Mouse (Mus musculus) forebrain, embryonic 12.5 days (tissue): ENCODE measurements at regions not wholly inside any gene's neighbourhood (a gene's known extent, or its start where the extent isn't known, plus 50 kb on each side); places are given as distances from the start of the nearest gene placed in this dataset.

Experiments
- ATAC-seq: fragments of 200-750 bp; cut with Nextera tagmentation; 2 replicates; pipeline ENCODE4 v1.8.0; 2017; ENCODE audit warnings: moderate TSS enrichment; ENCODE audit not compliant: low FRiP score
- H3K27ac ChIP-seq: fragments of 300-500 bp; sonication (generic); 2 replicates; pipeline ENCODE4 v1.5.1; 2016; ENCODE audit warnings: mild to moderate bottlenecking
- H3K27me3 ChIP-seq: fragments of 300-500 bp; sonication (generic); 2 replicates; pipeline ENCODE4 v1.6.1; 2016; ENCODE audit warnings: mild to moderate bottlenecking
- H3K36me3 ChIP-seq: fragments of 300-500 bp; sonication (generic); replicated peaks from 2 replicates; pipeline ENCODE4 v1.6.1; 2016; ENCODE audit warnings: mild to moderate bottlenecking
- H3K4me1 ChIP-seq: fragments of 300-500 bp; sonication (generic); 2 replicates; pipeline ENCODE4 v1.6.1; 2016
- H3K4me2 ChIP-seq: fragments of 300-500 bp; sonication (generic); 2 replicates; pipeline ENCODE4 v1.6.1; 2016; ENCODE audit warnings: mild to moderate bottlenecking, moderate library complexity
- H3K4me3 ChIP-seq: fragments of 300-500 bp; sonication (generic); replicated peaks from 2 replicates; pipeline ENCODE4 v1.5.1; 2016; ENCODE audit warnings: mild to moderate bottlenecking
- H3K9ac ChIP-seq: fragments of 300-500 bp; sonication (generic); 2 replicates; pipeline ENCODE4 v1.6.1; 2016; ENCODE audit warnings: mild to moderate bottlenecking
- H3K9me3 ChIP-seq: fragments of 300-500 bp; sonication (generic); 2 replicates; pipeline ENCODE4 v1.6.1; 2016
- WGBS: fragments of 180-500 bp; shearing (Covaris S2); methylation state at CpG from one replicate; pipeline ENCODE4 v1.1.7; 2016; 5-methylcytosine and 5-hydroxymethylcytosine counted together

GRCm38 (mm10) chrX:167031543-167031942, 177.6 kb downstream of the Tmsb4x start:
- Histone ChIP-seq H3K9me3 (no peaks in the 10 kb centered on the region), H3K27me3 (peaks cover 47% of the 10 kb centered on the region), H3K36me3 (no peaks in the 10 kb centered on the region), H3K9ac (no peak overlapping the region), H3K4me3 (no peak overlapping the region), H3K27ac (no peak overlapping the region), H3K4me2 (no peak overlapping the region), H3K4me1 (no peaks in the 10 kb centered on the region)
- 79% methylated on average over 2 of the region's 2 CpGs for WGBS
- ATAC-seq = no peak

- ATAC-seq = no peak
- Histone ChIP-seq H3K27ac (no peak overlapping the region), H3K27me3 (peaks cover 35% of the 10 kb centered on the region), H3K9me3 (no peaks in the 10 kb centered on the region), H3K9ac (no peak overlapping the region), H3K4me3 (no peak overlapping the region), H3K4me1 (no peaks in the 10 kb centered on the region), H3K36me3 (no peaks in the 10 kb centered on the region), H3K4me2 (no peak overlapping the region)
- 80% methylated on average over 2 of the region's 2 CpGs for WGBS
These were observed 193.5 kb downstream of the Tmsb4x start for GRCm38 (mm10) chrX:167015602-167016001.

GRCm38 (mm10) chrX:167014322-167014721, 194.8 kb downstream of the Tmsb4x start:
- Histone ChIP-seq H3K4me1 (no peaks in the 10 kb centered on the region), H3K27ac (no peak overlapping the region), H3K4me3 (no peak overlapping the region), H3K9ac (no peak overlapping the region), H3K27me3 (peaks cover 30% of the 10 kb centered on the region), H3K4me2 (no peak overlapping the region), H3K36me3 (no peaks in the 10 kb centered on the region), H3K9me3 (no peaks in the 10 kb centered on the region)
- no peak for ATAC-seq
- WGBS = 79% methylated on average over 2 of the region's 2 CpGs

- no peaks in the 10 kb centered on the region for H3K9me3 ChIP-seq
- peaks cover 23% of the 10 kb centered on the region for H3K27me3 ChIP-seq
- no peaks in the 10 kb centered on the region for H3K36me3 ChIP-seq
- H3K4me3 ChIP-seq = no peak overlapping the region
- WGBS = 83% methylated on average over 4 of the region's 4 CpGs
- ATAC-seq = no peak
- no peak overlapping the region for H3K27ac ChIP-seq
- no peak overlapping the region for H3K9ac ChIP-seq
- H3K4me1 ChIP-seq = no peaks in the 10 kb centered on the region
- H3K4me2 ChIP-seq = no peak overlapping the region
These were observed 196.2 kb downstream of the Tmsb4x start for GRCm38 (mm10) chrX:167012891-167013290.

GRCm38 (mm10) chrX:167011977-167012542, 197.1 kb downstream of the Tmsb4x start:
- Histone ChIP-seq H3K27me3 (peaks cover 22% of the 10 kb centered on the region), H3K36me3 (no peaks in the 10 kb centered on the region), H3K27ac (no peak overlapping the region), H3K9ac (no peak overlapping the region), H3K4me2 (no peak overlapping the region), H3K4me1 (no peaks in the 10 kb centered on the region), H3K9me3 (no peaks in the 10 kb centered on the region), H3K4me3 (no peak overlapping the region)
- ATAC-seq = no peak
- WGBS = 64% methylated on average over 1 of the region's 1 CpGs

- Histone ChIP-seq H3K4me2 (no peak overlapping the region), H3K27me3 (peaks cover 32% of the 10 kb centered on the region), H3K9me3 (no peaks in the 10 kb centered on the region), H3K4me3 (no peak overlapping the region), H3K4me1 (no peaks in the 10 kb centered on the region), H3K36me3 (no peaks in the 10 kb centered on the region), H3K9ac (no peak overlapping the region), H3K27ac (no peak overlapping the region)
- no peak for ATAC-seq
- 89% methylated on average over 4 of the region's 4 CpGs for WGBS
These were observed 213.3 kb downstream of the Tmsb4x start for GRCm38 (mm10) chrX:166995855-166996254.

- no peak overlapping the region for H3K4me2 ChIP-seq
- no peaks in the 10 kb centered on the region for H3K36me3 ChIP-seq
- no peak for ATAC-seq
- H3K27ac ChIP-seq = no peak overlapping the region
- WGBS = 78% methylated on average over 6 of the region's 6 CpGs
- no peaks in the 10 kb centered on the region for H3K9me3 ChIP-seq
- H3K27me3 ChIP-seq = peaks cover 33% of the 10 kb centered on the region
- no peak overlapping the region for H3K9ac ChIP-seq
- no peaks in the 10 kb centered on the region for H3K4me1 ChIP-seq
- no peak overlapping the region for H3K4me3 ChIP-seq
These were observed 228.1 kb downstream of the Tmsb4x start for GRCm38 (mm10) chrX:166981003-166981402.

GRCm38 (mm10) chrX:166980504-166980903, 228.6 kb downstream of the Tmsb4x start:
- no peaks in the 10 kb centered on the region for H3K4me1 ChIP-seq
- H3K9me3 ChIP-seq = no peaks in the 10 kb centered on the region
- no peak for ATAC-seq
- no peak overlapping the region for H3K27ac ChIP-seq
- H3K4me3 ChIP-seq = no peak overlapping the region
- no peak overlapping the region for H3K4me2 ChIP-seq
- H3K27me3 ChIP-seq = peaks cover 33% of the 10 kb centered on the region
- 83% methylated on average over 4 of the region's 4 CpGs for WGBS
- no peaks in the 10 kb centered on the region for H3K36me3 ChIP-seq
- H3K9ac ChIP-seq = no peak overlapping the region

GRCm38 (mm10) chrX:166977029-166977428, 232.1 kb downstream of the Tmsb4x start:
- no peak overlapping the region for H3K4me3 ChIP-seq
- no peak overlapping the region for H3K27ac ChIP-seq
- H3K9me3 ChIP-seq = no peaks in the 10 kb centered on the region
- H3K9ac ChIP-seq = no peak overlapping the region
- no peaks in the 10 kb centered on the region for H3K36me3 ChIP-seq
- ATAC-seq = no peak
- H3K27me3 ChIP-seq = peaks cover 30% of the 10 kb centered on the region
- H3K4me1 ChIP-seq = no peaks in the 10 kb centered on the region
- H3K4me2 ChIP-seq = no peak overlapping the region

GRCm38 (mm10) chrX:166971721-166972120, 237.4 kb downstream of the Tmsb4x start:
- peak; percentile 84; the same call in 1 of the 2 replicates for ATAC-seq
- Histone ChIP-seq H3K9ac (no peak overlapping the region), H3K36me3 (no peaks in the 10 kb centered on the region), H3K9me3 (no peaks in the 10 kb centered on the region), H3K27me3 (peaks cover 21% of the 10 kb centered on the region), H3K4me2 (no peak overlapping the region), H3K27ac (no peak overlapping the region), H3K4me1 (no peaks in the 10 kb centered on the region), H3K4me3 (no peak overlapping the region)
- WGBS = 23% methylated on average over 1 of the region's 1 CpGs

GRCm38 (mm10) chrX:166964656-166965582, 244.2 kb downstream of the Tmsb4x start:
- H3K27ac ChIP-seq = no peak overlapping the region
- H3K9ac ChIP-seq = no peak overlapping the region
- peaks cover 25% of the 10 kb centered on the region for H3K27me3 ChIP-seq
- no peak overlapping the region for H3K4me2 ChIP-seq
- H3K36me3 ChIP-seq = no peaks in the 10 kb centered on the region
- no peaks in the 10 kb centered on the region for H3K4me1 ChIP-seq
- WGBS = 68% methylated on average over 7 of the region's 7 CpGs
- ATAC-seq = peak; percentile 55; the same call in 1 of the 2 replicates
- H3K4me3 ChIP-seq = no peak overlapping the region
- no peaks in the 10 kb centered on the region for H3K9me3 ChIP-seq

GRCm38 (mm10) chrX:166952528-166953189, 256.5 kb downstream of the Tmsb4x start:
- no peaks in the 10 kb centered on the region for H3K9me3 ChIP-seq
- no peak overlapping the region for H3K27ac ChIP-seq
- ATAC-seq = no peak
- H3K9ac ChIP-seq = no peak overlapping the region
- no peak overlapping the region for H3K4me2 ChIP-seq
- H3K4me3 ChIP-seq = no peak overlapping the region
- no peaks in the 10 kb centered on the region for H3K36me3 ChIP-seq
- H3K27me3 ChIP-seq = peaks cover 20% of the 10 kb centered on the region
- 45% methylated on average over 14 of the region's 14 CpGs for WGBS
- peaks cover 6% of the 10 kb centered on the region for H3K4me1 ChIP-seq
